Mouse (Mus musculus) cerebellum, postnatal 4 days (tissue): ENCODE data around the gene Myrip.

Source experiments
- DNase-seq, 2 experiments: peaks; one replicate each; pipeline ENCODE4 v3.0.0; 2022; ENCODE audit warnings: low spot score in 2 of 2, mixed read lengths in 1 of 2

Myrip gene

DNA sequence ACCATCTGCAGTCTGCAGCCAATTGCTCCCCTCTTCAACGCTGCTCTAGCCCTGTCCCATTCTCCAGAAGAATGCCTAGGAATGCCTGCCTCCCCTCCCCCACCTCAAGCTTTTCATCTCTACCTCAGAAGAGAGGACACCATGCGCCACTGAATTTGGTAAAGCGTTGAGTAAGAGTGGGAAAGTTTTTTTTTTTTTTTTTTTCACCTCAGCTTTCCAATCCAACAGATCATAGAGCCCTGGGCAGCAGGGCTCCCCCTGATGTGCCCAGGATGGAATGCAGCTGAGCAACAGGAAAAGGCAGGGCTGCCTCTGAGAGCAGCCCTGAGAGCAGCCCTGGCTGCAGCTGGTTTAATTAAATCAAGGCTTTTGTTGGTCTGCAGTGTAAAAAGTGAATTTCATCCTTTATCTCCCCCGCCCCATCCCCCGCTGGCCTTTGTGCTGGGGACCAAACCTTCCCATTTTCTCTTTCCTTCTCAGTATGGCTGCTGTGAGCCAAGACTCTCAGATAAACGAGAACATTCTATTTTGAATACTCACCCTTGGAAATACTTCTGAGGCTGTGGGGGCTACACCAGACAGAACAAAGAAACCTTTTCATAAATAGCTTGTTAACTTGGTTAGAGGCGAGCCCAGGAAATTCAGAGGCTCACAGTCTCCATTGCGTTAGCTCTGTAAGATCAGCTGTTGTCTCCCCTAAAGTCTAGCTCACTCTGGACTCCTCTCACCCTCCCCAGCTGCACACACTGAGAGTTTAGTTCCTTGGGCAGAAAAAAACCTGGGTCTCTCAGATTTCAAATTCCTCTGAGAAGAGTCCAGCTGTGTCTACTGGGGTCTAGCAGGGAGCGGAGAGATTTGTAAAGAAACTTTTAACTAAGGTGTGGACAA, 154.7 kb downstream of the Myrip start:
- no peak for DNase-seq

GRCm38 (mm10) chr9:120470431-120470830, 169.1 kb downstream of the Myrip start:
- no peak for DNase-seq

GRCm38 (mm10) chr9:120481644-120482043, 180.3 kb downstream of the Myrip start:
- no peak for DNase-seq

DNA sequence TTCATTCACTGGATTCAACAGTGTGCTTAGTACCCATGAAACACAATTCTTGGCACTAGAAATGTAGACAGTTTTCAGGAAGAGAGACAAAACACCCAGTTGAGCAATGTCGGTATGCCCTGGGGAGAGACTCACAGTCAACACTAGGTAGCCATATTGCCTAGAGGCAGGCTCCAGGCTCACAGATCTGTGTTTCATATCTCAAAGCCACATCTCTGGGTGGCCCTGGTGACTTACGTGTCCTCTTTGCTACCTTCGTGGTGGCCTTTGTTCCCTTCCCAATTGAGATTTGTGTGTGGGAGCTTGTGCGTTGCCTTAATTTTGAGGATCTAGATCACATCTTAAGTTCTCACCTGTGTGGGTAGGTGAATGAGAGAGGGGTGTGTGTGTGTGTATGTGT, 181.1 kb downstream of the Myrip start:
- DNase-seq: no peak

DNA sequence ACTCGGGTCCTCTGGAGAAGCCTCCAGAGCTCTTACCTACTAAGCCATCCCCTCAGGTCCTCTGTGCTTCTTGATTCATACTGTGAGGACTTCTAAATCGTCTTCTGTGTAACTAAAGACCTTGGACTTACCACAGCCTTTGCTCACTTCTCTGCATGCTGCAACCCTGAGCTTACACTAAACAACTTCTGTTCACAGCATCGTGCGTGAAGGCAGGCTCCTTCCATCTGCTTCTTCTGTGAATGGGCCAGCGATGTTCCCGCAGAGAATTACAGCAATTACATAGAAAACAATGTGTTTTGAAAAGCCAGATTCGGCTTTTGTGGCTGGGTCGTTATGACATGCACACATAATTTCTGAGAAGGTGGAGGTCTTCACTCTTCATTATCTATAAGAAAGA, 181.8 kb downstream of the Myrip start:
- DNase-seq: no peak

GRCm38 (mm10) chr9:120487076-120487475, 185.8 kb downstream of the Myrip start:
- no peak for DNase-seq

- DNase-seq: no peak
Observed at GRCm38 (mm10) chr9:120491509-120491908, 190.2 kb downstream of the Myrip start.

GRCm38 (mm10) chr9:120492010-120492399, 190.7 kb downstream of the Myrip start, which contains the start of gene Eif1b:
Eif1b (plus strand) TSS chr9:120492232.
- DNase-seq: no peak

- peak; percentile 60 to 79 for DNase-seq
Observed at GRCm38 (mm10) chr9:120492400-120493351, 191.4 kb downstream of the Myrip start.

- no peak for DNase-seq
Observed at GRCm38 (mm10) chr9:120493781-120494180, 192.5 kb downstream of the Myrip start.

GRCm38 (mm10) chr9:120496691-120497090, 195.4 kb downstream of the Myrip start:
- peak; percentile 43 to 75 for DNase-seq

DNA sequence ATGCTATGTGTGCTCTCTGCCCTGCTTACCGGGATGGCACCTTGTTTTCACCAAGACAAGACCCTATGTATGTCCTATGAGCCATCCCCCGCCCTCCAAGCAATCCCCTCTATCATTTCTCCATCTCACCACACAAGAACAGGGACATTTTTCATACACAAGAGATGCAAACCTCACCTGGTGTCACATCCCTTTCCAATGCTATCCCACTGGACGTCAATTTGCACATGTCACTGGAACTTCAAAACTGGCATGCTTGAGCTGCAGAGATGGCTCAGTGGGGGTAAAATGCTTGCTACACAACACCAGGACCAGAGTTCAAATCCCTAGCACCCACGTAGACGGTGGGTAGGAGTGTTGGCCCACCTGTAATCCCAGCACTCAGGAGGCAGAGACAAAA, 196.7 kb downstream of the Myrip start:
- no peak for DNase-seq

DNA sequence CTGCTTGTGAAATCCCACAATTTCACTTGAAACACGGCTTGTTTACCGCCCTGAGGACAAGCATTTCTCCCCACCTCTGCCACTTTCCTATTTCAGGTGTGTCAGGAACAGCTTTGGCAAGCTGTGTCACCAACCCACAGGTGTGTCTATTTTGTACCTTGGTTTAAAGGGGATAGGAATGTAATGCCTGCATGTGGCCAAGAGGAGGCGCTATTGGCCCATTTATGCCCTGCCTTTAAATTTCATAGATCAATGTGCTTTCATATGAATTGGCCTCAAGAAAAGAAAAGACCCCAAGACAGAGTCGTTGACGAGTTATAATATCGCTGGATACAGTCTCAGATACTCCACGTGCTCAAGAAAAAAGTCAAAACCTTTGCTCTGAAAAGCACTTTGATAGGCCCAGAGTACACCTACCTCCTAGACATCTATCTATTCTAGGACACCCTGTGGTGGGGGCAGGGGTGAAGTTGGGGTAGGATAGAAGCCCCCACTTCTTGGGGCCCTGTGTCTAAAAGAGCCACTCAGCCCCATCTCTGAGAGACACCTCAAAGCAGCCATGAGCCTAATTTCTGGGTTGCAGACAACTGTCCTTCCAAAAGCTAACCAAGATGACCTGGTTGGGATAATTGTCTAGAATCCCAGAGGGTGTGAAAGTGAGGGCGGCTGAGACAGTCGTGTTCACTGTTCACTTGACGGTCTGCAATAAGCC, 200.0 kb downstream of the Myrip start:
- DNase-seq: no peak

GRCm38 (mm10) chr9:120502013-120502412, 200.7 kb downstream of the Myrip start:
- peak; percentile 69 to 78 for DNase-seq

DNA sequence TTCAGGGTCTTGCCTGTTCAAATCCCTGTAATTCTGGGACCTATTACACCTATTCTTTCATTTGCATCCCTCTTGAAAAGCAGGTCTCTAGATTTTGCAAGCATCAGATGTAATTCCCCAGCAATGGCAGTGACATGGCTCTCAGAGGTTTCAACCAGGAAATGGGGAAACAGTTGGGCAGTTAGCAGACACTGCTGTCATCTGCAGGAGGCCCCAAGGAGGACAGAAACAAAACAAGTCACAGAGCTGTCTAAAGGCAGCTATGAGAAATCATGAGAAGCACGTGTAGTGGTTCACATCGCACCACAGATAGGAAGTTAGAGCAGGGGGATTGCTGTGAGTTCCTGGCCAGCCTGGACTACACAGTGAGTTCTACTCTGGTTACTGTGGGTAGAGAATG, 203.1 kb downstream of the Myrip start:
- no peak for DNase-seq

GRCm38 (mm10) chr9:120511781-120512180, 210.5 kb downstream of the Myrip start:
- no peak for DNase-seq

GRCm38 (mm10) chr9:120516720-120517119, 215.4 kb downstream of the Myrip start:
- no peak for DNase-seq

DNA sequence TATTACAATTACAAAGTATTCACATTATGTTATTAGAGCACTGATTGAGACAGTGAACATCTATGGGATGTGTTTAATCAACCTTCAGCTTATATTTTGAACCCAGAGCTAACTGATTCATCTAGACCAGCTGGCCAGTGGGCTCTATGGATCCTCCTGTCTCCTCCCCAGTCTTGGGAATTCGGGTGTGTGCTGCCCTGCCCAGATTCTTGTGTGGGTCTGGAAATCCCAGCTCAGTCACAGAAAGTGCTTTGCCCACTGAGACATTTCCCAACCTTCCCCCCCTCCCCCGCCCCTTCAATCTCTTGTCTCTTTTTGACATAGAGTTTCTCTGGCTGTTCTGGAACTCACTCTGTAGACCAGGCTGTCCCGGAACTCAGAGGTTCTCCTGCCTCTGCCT, 217.6 kb downstream of the Myrip start:
- DNase-seq: no peak

- DNase-seq: peak in 1 of 2 experiments; percentile 26
Observed at GRCm38 (mm10) chr9:120519469-120520125, 218.3 kb downstream of the Myrip start.

DNA sequence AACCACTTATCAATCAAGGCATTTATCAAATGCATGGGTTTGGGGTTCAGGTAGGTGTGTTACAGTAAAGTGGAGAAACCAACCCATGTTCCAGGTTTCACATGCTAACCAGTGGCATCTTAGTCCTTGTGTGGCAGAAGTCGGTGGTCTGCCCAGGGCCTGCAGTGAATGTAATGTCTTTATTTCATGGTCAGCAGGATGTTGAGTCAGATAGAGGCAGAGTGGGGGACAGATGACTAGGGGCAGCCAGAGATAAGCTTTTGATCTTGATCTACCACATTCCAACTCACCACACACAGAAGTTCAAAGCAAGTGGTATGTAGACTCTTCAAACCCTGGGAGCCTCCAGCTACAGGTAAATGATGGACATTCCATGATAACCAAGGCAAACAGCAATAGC, 219.8 kb downstream of the Myrip start:
- no peak for DNase-seq
